Mouse (Mus musculus) kidney, embryonic 15.5 days (tissue): Measurements from ENCODE around the gene Ddx1. TPM values are rescaled to one million over a fixed set of nuclear protein-coding genes. Genes with fewer than 3 reads are reported as not detected.

Experiments used
- ATAC-seq: fragments of 200-750 bp; cut with Nextera tagmentation; replicated peaks from 2 replicates; pipeline ENCODE4 v1.8.0; 2017; ENCODE audit warnings: moderate TSS enrichment; ENCODE audit not compliant: low FRiP score
- H3K27ac ChIP-seq: fragments of 300-500 bp; sonication (generic); 2 replicates; pipeline ENCODE4 v1.5.1; 2015; ENCODE audit warnings: mild to moderate bottlenecking, inconsistent platforms
- H3K27me3 ChIP-seq: fragments of 300-500 bp; sonication (generic); 2 replicates; pipeline ENCODE4 v1.6.1; 2015; ENCODE audit warnings: inconsistent platforms
- H3K36me3 ChIP-seq: fragments of 300-500 bp; sonication (generic); 2 replicates; pipeline ENCODE4 v1.6.1; 2015; ENCODE audit warnings: inconsistent platforms
- H3K4me1 ChIP-seq: fragments of 300-500 bp; sonication (generic); 2 replicates; pipeline ENCODE4 v1.6.1; 2015; ENCODE audit warnings: inconsistent platforms
- H3K4me2 ChIP-seq: fragments of 300-500 bp; sonication (generic); 2 replicates; pipeline ENCODE4 v1.6.1; 2015; ENCODE audit warnings: moderate library complexity, mild to moderate bottlenecking, inconsistent platforms
- H3K4me3 ChIP-seq: fragments of 300-500 bp; sonication (generic); replicated peaks from 2 replicates; pipeline ENCODE4 v1.5.1; 2015; ENCODE audit warnings: mild to moderate bottlenecking, inconsistent platforms
- H3K9ac ChIP-seq: fragments of 300-500 bp; sonication (generic); 2 replicates; pipeline ENCODE4 v1.6.1; 2015; ENCODE audit warnings: mild to moderate bottlenecking, inconsistent platforms
- H3K9me3 ChIP-seq: fragments of 300-500 bp; sonication (generic); replicated peaks from 2 replicates; pipeline ENCODE4 v1.6.1; 2016; ENCODE audit warnings: inconsistent platforms
- WGBS: fragments of 180-500 bp; shearing (Covaris S2); methylation state at CpG from one replicate; pipeline ENCODE4 v1.1.7; 2015; ENCODE audit warnings: mixed read lengths; 5-methylcytosine and 5-hydroxymethylcytosine counted together
- polyA plus RNA-seq: library from polyadenylated mRNA; unstranded; fragments of >200 nt; fragmentation: Nextera tagmentation; extraction: Ambion mirVana; gene quantifications from 2 replicates; pipeline ENCODE4 v1.2.1, GENCODE M21; 2015

Gene Ddx1
- polyA plus RNA-seq, 1 experiment from 2014 or later, result 143 TPM

- 0 out of 2 replicates have a peak overlapping the region, but pooled peaks have one; percentile 27 for H3K27ac ChIP-seq
- H3K4me3 ChIP-seq, result no peak overlapping the region
- H3K27me3 ChIP-seq, result no peaks in the 10 kb centered on the region
- no peaks in the 10 kb centered on the region for H3K9me3 ChIP-seq
- WGBS, result 50% methylated on average over 6 of the region's 6 CpGs
- H3K4me2 ChIP-seq, result no peak overlapping the region
- no peak for ATAC-seq
- no peak overlapping the region for H3K9ac ChIP-seq
- no peaks in the 10 kb centered on the region for H3K36me3 ChIP-seq
- peaks cover 58% of the 10 kb centered on the region for H3K4me1 ChIP-seq
Measured at GRCm38 (mm10) chr12:13177606-13178005, 71.4 kb downstream of the Ddx1 start.

GRCm38 (mm10) chr12:13176927-13177326, 72.1 kb downstream of the Ddx1 start:
- Histone ChIP-seq H3K4me2 (no peak overlapping the region), H3K36me3 (no peaks in the 10 kb centered on the region), H3K4me1 (peaks cover 51% of the 10 kb centered on the region), H3K27ac (peak overlapping the region; percentile 57), H3K9ac (no peak overlapping the region), H3K9me3 (no peaks in the 10 kb centered on the region), H3K4me3 (no peak overlapping the region), H3K27me3 (no peaks in the 10 kb centered on the region)
- 59% methylated on average over 3 of the region's 3 CpGs for WGBS
- ATAC-seq, result no peak

- no peaks in the 10 kb centered on the region for H3K9me3 ChIP-seq
- H3K4me2 ChIP-seq, result no peak overlapping the region
- 28% methylated on average over 2 of the region's 2 CpGs for WGBS
- H3K4me1 ChIP-seq, result peaks cover 44% of the 10 kb centered on the region
- H3K36me3 ChIP-seq, result no peaks in the 10 kb centered on the region
- H3K4me3 ChIP-seq, result no peak overlapping the region
- H3K27ac ChIP-seq, result peak overlapping the region; percentile 28; the same call in 1 of the 2 replicates
- no peaks in the 10 kb centered on the region for H3K27me3 ChIP-seq
- no peak overlapping the region for H3K9ac ChIP-seq
- ATAC-seq, result peak; percentile 19; the same call in 1 of the 2 replicates
Measured at GRCm38 (mm10) chr12:13176136-13176535, 72.9 kb downstream of the Ddx1 start.

GRCm38 (mm10) chr12:13174022-13174421, 75.0 kb downstream of the Ddx1 start:
- ATAC-seq, result no peak
- Histone ChIP-seq H3K27me3 (no peaks in the 10 kb centered on the region), H3K4me2 (no peak overlapping the region), H3K4me1 (peaks cover 33% of the 10 kb centered on the region), H3K4me3 (no peak overlapping the region), H3K36me3 (no peaks in the 10 kb centered on the region), H3K9ac (no peak overlapping the region), H3K9me3 (no peaks in the 10 kb centered on the region), H3K27ac (0 out of 2 replicates have a peak overlapping the region, but pooled peaks have one; percentile 6)
- 41% methylated on average over 6 of the region's 6 CpGs for WGBS

- no peak for ATAC-seq
- H3K4me1 ChIP-seq, result peaks cover 9% of the 10 kb centered on the region
- no peaks in the 10 kb centered on the region for H3K27me3 ChIP-seq
- no peak overlapping the region for H3K27ac ChIP-seq
- 85% methylated on average over 1 of the region's 1 CpGs for WGBS
- no peak overlapping the region for H3K4me3 ChIP-seq
- H3K4me2 ChIP-seq, result no peak overlapping the region
- H3K9me3 ChIP-seq, result no peaks in the 10 kb centered on the region
- H3K36me3 ChIP-seq, result no peaks in the 10 kb centered on the region
- H3K9ac ChIP-seq, result no peak overlapping the region
Measured at GRCm38 (mm10) chr12:13168073-13168472, 80.9 kb downstream of the Ddx1 start.

- Histone ChIP-seq H3K9me3 (no peaks in the 10 kb centered on the region), H3K9ac (no peak overlapping the region), H3K4me3 (no peak overlapping the region), H3K27me3 (no peaks in the 10 kb centered on the region), H3K4me2 (no peak overlapping the region), H3K27ac (no peak overlapping the region), H3K36me3 (no peaks in the 10 kb centered on the region), H3K4me1 (peaks cover 9% of the 10 kb centered on the region)
- WGBS, result 54% methylated on average over 5 of the region's 5 CpGs
- ATAC-seq, result no peak
Measured at GRCm38 (mm10) chr12:13167116-13167515, 81.9 kb downstream of the Ddx1 start.

Other genes starting within 250 kb of the Ddx1 start
- gene Nbas, start 19.9 kb upstream of the Ddx1 start, polyA plus RNA-seq, result 11.7 and 14.5 TPM in 2 replicates